Mouse (Mus musculus): ENCODE data around the gene Klf9. TPM values are rescaled to one million over a fixed set of nuclear protein-coding genes. Genes with fewer than 3 reads are reported as not detected.

Klf9 gene
- total RNA-seq, 1 experiment from 2014 or later = 72.8 TPM

GRCm38 (mm10) chr19:23162877-23163276, 21.9 kb downstream of the Klf9 start:
- DNase-seq = no peak

DNA sequence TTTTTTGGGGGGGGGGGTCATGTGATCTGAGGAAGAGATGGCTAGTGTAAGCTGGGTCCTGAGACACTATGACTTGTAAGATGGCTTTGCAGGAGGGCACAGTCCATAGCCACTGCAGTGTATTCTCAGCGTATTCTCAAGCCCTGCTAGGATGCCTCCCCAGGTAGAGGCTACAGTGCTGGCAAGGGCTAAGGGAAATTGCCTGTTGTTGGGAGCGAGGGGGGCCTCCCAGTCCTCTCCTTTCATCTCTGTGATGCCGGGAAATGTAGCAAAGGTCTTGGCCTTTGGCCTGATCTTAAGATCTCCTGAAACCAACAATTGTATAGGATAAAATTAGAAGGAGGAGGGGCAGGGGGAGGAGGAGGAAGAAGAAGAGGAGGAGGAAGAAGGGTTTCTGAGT, 22.3 kb downstream of the Klf9 start:
- no peak for DNase-seq

DNA sequence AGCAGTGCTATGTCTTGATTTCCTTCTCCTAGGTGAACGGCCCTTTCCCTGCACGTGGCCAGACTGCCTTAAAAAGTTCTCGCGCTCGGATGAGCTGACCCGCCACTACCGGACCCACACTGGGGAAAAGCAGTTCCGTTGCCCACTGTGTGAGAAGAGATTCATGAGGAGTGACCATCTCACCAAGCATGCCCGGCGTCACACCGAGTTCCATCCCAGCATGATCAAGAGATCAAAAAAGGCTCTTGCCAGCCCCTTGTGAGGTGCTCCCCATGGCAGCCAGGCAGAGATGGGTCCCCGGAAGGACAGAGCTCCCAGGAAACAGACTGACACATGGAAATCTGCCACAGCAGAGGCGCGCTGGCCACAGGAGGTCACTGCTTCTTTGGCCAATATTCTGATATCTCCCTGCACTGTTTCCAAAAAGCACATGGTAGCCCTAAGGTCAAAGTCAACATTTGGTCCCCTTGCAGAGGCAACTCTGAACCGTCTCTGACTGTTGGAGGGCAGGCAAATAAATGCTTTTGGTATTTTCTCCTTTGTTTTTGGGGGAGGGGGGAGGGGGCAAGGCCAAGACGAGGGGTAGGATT, 23.7 kb downstream of the Klf9 start:
- no peak for DNase-seq

GRCm38 (mm10) chr19:23166550-23167284, 25.7 kb downstream of the Klf9 start:
- no peak for DNase-seq

DNA sequence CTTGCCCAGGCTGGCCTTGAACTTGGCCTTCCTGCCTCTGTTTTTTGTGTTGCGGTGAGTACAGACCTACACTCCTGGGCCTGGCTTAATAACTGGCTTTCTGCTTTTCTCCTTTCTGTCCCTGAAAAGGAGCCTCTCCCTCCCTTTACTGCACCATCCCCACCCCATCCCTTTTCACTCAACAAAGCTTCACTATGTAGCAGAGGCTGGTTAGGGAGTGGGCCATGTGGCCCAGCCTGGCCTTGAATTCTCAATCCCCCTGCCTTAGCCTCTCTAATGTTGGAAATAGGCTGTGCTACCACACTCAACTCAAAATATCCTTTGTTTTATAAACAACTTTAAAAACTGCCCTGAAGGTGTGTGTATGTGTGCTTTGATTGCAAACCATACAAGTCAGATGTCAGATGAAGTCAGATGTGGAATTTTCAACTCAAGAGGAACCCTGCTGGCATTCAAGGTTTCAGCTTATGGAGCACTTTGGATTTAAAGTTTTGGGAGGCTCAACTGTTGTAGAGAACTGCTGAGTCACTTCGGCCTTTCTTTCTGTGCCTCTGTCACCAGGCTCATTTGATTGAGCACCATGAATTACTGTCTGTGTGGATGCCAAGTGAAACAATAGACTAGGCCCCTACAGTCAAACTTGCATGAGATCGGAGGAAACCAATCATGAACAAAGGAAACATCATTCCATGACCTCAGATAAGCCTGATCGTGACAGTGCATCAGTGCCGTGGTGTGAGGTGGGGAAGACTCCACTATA, 28.1 kb downstream of the Klf9 start:
- no peak for DNase-seq

DNA sequence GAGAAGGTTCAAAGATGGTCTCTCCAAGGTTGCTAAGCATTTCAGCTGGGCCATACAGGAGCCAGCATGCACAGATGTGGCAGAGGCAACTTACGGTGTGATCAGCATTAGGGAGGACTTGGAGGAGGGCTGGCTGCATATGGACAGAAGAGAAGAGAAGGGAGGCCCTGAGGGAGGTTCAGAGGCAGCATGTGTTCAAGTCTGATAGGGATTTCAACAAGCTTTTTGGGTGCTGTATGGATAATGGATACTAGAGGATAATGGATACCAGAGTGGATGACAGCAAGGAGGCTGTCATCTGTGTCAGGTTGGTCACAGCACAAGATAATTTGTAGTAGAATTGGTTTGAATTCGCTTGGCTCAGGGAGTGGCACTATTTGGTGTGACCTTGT, 28.6 kb downstream of the Klf9 start:
- no peak for DNase-seq

GRCm38 (mm10) chr19:23170476-23170875, 29.4 kb downstream of the Klf9 start:
- DNase-seq = no peak

GRCm38 (mm10) chr19:23171136-23171535, 30.1 kb downstream of the Klf9 start:
- no peak for DNase-seq

DNA sequence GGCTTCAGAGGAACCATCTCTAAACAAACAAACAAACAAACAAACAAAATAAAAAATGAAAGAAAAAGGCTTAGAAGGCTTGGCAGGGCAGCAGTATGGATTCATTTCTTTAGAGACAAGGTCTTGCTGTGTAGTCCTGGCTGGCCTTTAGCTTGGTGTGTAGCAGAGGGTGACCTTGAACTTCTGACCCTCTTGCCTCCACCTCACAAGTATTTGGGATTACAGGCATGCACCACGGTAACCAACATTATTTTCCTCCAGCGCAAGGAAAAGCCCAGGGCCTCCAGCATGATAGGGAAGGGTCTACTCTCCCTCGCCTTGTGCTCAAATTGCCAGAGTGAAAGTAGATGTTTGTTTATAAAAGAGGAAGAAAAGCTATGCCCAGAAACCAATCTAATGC, 34.1 kb downstream of the Klf9 start:
- DNase-seq = no peak

DNA sequence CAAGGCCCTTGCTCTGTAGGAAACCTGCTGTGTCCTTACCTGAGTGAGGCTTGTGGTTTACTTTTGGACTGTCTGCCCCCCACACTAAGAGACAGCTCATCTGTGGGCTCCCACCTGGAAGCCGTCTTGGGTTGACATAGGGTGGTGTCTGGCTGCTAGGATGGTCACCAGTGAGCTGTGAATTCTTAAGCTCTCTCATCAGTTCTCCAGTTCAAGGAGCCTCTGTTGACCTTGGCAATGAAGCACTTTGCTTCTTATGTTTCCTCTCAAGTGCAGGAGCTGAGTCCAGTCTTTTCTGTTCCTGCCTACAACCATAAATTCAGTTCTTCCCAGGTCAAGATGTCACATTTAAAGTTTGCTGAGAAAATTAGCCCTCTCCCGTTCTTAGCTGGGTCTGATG, 34.5 kb downstream of the Klf9 start:
- no peak for DNase-seq

DNA sequence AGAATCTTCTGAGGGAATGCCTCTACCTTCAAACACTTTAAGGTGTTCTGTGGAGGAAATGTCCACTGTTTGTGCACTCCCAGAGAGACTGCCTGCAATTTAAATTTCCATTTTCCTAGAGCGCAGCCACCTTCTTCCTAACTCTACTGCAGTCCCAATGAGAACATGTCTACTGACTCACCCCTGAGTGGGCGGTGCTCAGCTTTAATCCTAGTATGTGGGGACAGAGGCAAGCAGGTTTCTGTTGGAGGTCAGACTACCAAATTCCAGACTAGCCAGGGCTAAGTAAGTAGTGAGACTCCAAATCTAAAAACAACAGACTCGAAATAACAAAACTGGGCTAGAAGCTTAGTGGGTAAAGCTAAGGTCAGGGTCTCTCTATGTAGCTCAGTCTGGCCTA, 37.5 kb downstream of the Klf9 start:
- DNase-seq = no peak

GRCm38 (mm10) chr19:23183493-23183892, 42.5 kb downstream of the Klf9 start:
- no peak for DNase-seq

GRCm38 (mm10) chr19:23184068-23184467, 43.0 kb downstream of the Klf9 start:
- DNase-seq = no peak

DNA sequence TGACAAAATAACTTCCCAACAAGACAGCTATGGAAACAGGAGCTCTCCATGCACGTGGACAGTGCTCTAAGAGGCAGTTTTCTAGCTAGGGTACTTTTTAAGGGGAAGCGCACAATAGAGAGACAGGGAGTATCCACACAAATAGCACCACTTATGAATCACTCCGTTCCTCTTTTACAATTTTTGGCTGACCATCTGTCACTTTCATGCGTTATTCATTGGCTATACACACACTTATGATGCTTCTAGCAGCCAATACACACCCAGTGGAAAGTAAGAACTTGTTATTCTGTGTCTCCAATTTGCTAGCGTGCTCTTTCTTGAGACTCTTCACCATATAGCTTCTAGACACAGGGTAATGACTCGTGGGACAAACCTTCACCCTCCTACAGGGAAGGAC, 46.7 kb downstream of the Klf9 start:
- DNase-seq = no peak

DNA sequence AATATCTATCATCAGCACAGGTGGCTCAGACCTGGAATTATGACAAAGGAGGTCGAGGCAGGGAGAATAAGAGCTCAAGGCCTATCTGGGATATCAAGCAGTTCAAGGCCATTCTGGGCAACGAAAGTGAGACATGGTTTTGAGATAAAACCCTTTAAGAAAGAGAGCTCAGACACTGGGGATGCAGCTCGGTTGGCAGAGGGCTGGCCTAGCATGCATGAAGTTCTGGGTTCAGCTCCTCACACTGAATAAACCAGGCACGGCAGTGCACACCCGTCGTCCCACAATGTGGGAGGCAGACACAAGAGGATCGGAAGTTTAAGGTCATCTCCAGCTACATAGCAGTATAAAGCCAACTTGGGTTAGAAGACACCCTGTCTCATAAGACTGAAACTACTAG, 48.0 kb downstream of the Klf9 start:
- DNase-seq = no peak

GRCm38 (mm10) chr19:23189744-23190143, 48.7 kb downstream of the Klf9 start:
- DNase-seq = no peak

DNA sequence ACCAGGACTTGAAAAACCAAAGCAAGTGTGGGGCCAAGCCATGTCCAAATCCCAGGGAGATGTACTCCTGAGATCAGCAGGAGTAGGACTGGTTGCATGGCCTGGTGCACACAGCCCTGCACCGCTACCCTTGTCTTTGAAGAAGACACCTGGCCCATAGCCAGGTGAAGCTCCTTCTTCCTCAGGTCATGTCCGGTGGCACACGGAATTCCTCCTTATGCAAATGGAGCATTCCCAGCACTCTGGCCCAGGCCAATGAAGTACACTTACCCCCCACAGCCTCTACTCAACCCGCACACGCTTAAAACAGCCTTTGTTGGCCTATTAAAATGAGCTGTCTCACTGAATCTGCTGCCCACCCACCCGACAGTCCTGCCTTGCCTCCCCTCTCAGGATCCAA, 50.5 kb downstream of the Klf9 start:
- DNase-seq = no peak

DNA sequence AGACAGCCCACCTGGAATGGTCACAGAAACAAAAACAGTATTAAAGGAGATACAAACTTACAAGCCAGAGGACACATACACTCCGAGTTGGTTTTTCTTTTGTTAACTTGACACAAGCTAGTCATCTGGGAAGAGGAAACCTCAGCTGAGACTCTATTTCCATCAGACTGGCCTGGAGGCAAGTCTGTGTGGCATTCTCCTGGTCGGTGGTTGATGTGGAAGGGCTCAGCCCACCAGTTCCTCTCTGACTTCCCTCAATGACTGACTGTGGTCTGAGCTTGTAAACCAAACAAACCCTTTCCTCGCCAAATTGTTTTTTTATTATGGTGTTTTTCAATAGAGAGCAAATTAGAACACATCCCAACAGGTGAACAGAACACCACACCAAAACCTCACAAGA, 52.0 kb downstream of the Klf9 start:
- no peak for DNase-seq

GRCm38 (mm10) chr19:23202106-23202505, 61.1 kb downstream of the Klf9 start:
- DNase-seq = no peak

DNA sequence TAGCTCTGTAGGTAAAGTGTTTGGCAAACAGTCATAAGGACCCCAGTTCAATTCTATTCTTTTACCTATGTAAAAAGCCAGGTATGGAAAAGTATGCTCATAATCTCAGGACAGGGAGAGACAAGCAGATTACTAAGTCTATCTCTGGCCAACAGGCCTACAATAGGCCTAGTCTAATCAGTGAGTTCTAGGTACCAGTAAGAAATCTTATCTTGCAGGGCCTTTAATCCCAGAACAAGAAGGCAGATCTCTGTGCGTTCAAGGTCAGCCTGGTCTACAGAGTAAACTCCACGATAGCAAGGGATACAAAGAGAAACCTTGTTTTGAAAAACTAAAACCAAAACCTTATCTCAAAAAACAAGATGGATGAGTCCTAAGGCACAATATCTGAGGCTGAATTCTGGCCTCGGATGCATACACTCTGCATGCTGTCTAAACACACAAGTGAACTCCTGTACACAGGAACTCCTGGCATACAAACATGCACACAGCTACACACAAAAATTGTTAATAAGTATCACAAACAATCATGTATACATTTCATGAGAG, 62.6 kb downstream of the Klf9 start:
- no peak for DNase-seq

DNA sequence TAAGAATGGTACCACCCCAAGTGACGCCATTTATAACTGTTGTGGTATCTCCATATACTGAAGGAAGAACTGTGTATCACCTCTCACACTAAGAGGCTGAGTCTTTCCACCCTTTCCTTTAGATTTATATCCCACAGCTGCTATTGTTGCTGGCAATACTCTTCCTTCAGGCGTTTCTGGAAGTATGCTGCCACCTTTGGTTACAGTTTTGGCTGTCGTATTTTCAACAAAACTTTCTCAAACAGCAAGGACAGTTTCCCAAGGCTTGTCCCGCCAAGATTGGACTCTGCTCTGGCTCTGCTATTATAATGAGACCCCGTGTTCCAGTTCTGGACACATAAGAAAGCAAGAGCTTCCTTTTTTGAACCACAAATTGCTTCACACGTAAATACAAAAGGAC, 70.3 kb downstream of the Klf9 start:
- DNase-seq = no peak

- DNase-seq = no peak
These were observed 73.3 kb downstream of the Klf9 start for GRCm38 (mm10) chr19:23214326-23214725.
